Mouse (Mus musculus) spleen, adult 2 months (tissue): Measurements from ENCODE around the gene Uckl1.

Experiments
- CTCF ChIP-seq: fragments of 200-500 bp; IDR thresholded peaks from 2 replicates; pipeline ENCODE4 v1.5.1; 2011; ENCODE audit warnings: mild to moderate bottlenecking, inconsistent platforms; ENCODE audit not compliant: insufficient read depth, insufficient read length, insufficient replicate concordance; ENCODE audit errors: extremely low read depth
- POLR2A ChIP-seq: fragments of 200-500 bp; IDR thresholded peaks from 2 replicates; pipeline ENCODE4 v1.6.1; 2011; ENCODE audit warnings: low read depth, low read length, inconsistent platforms

GRCm38 (mm10) chr2:181529076-181529475, 55.6 kb downstream of the Uckl1 start:
- TF ChIP-seq POLR2A (no peak), CTCF (no peak)
